Mouse (Mus musculus) hindbrain, embryonic 13.5 days (tissue): ENCODE results near the gene Itga5. TPM values are rescaled to one million over a fixed set of nuclear protein-coding genes. Genes with fewer than 3 reads are reported as not detected.

ENCODE experiments used
- ATAC-seq: fragments of 200-750 bp; cut with Nextera tagmentation; 2 replicates; pipeline ENCODE4 v1.8.0; 2017; ENCODE audit warnings: moderate TSS enrichment; ENCODE audit not compliant: low FRiP score
- H3K27ac ChIP-seq: fragments of 300-500 bp; sonication (generic); 2 replicates; pipeline ENCODE4 v1.5.1; 2015; ENCODE audit warnings: inconsistent platforms, mild to moderate bottlenecking, moderate library complexity
- H3K27me3 ChIP-seq: fragments of 300-500 bp; sonication (generic); 2 replicates; pipeline ENCODE4 v1.6.1; 2015; ENCODE audit warnings: mild to moderate bottlenecking, inconsistent platforms
- H3K36me3 ChIP-seq: fragments of 300-500 bp; sonication (generic); 2 replicates; pipeline ENCODE4 v1.6.1; 2015; ENCODE audit warnings: mild to moderate bottlenecking, inconsistent platforms
- H3K4me1 ChIP-seq: fragments of 300-500 bp; sonication (generic); replicated peaks from 2 replicates; pipeline ENCODE4 v1.6.1; 2015; ENCODE audit warnings: inconsistent platforms
- H3K4me2 ChIP-seq: fragments of 300-500 bp; sonication (generic); 2 replicates; pipeline ENCODE4 v1.6.1; 2015; ENCODE audit warnings: inconsistent platforms, mild to moderate bottlenecking, moderate library complexity
- H3K4me3 ChIP-seq: fragments of 300-500 bp; sonication (generic); 2 replicates; pipeline ENCODE4 v1.5.1; 2015; ENCODE audit warnings: mild to moderate bottlenecking, inconsistent platforms
- H3K9ac ChIP-seq: fragments of 300-500 bp; sonication (generic); 2 replicates; pipeline ENCODE4 v1.6.1; 2015; ENCODE audit warnings: mild to moderate bottlenecking, inconsistent platforms
- H3K9me3 ChIP-seq: fragments of 300-500 bp; sonication (generic); 2 replicates; pipeline ENCODE4 v1.6.1; 2016; ENCODE audit warnings: inconsistent platforms
- WGBS: fragments of 180-500 bp; shearing (Covaris S2); methylation state at CpG from one replicate; pipeline ENCODE4 v1.1.7; 2015; 5-methylcytosine and 5-hydroxymethylcytosine counted together
- polyA plus RNA-seq: library from polyadenylated mRNA; unstranded; fragments of >200 nt; fragmentation: Nextera tagmentation; extraction: Ambion mirVana; gene quantifications from 2 replicates; pipeline ENCODE4 v1.2.1, GENCODE M21; 2015

The Itga5 gene
- polyA plus RNA-seq, 1 experiment from 2014 or later: 8.6 TPM

DNA sequence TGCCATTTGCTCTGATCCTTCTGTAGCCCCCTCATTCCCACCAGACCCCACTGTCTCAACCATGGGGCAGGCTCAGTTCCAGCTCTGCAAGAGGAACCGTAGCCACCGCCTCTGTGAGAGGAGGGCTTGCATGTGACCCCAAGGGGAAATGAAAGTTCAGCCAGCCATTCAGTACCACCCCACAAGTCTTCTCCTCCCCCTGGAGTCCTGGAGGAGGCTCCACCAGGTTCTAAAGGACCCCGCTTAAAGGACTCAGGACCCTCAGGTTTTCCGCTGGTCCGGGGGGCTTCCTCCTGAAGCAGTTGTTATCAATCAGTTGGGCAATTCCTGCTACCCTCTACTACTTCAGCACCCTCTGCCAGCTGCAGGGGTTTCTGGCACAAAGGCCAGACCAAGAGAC lies 32.8 kb downstream of the Itga5 start:
- peaks cover 38% of the 10 kb centered on the region for H3K4me1 ChIP-seq
- 63% methylated on average over 5 of the region's 5 CpGs for WGBS
- peaks cover 19% of the 10 kb centered on the region for H3K27me3 ChIP-seq
- H3K4me2 ChIP-seq: no peak overlapping the region
- H3K4me3 ChIP-seq: no peak overlapping the region
- no peak overlapping the region for H3K27ac ChIP-seq
- no peak overlapping the region for H3K9ac ChIP-seq
- H3K36me3 ChIP-seq: no peaks in the 10 kb centered on the region
- no peak for ATAC-seq
- no peaks in the 10 kb centered on the region for H3K9me3 ChIP-seq

- ATAC-seq: no peak
- no peaks in the 10 kb centered on the region for H3K9me3 ChIP-seq
- no peak overlapping the region for H3K9ac ChIP-seq
- WGBS: 71% methylated on average over 5 of the region's 5 CpGs
- no peak overlapping the region for H3K4me3 ChIP-seq
- H3K4me2 ChIP-seq: no peak overlapping the region
- H3K4me1 ChIP-seq: peaks cover 38% of the 10 kb centered on the region
- H3K36me3 ChIP-seq: no peaks in the 10 kb centered on the region
- H3K27me3 ChIP-seq: peaks cover 13% of the 10 kb centered on the region; the same call in 1 of the 2 replicates
- no peak overlapping the region for H3K27ac ChIP-seq
Measured at GRCm38 (mm10) chr15:103333081-103333615, 33.4 kb downstream of the Itga5 start.

DNA sequence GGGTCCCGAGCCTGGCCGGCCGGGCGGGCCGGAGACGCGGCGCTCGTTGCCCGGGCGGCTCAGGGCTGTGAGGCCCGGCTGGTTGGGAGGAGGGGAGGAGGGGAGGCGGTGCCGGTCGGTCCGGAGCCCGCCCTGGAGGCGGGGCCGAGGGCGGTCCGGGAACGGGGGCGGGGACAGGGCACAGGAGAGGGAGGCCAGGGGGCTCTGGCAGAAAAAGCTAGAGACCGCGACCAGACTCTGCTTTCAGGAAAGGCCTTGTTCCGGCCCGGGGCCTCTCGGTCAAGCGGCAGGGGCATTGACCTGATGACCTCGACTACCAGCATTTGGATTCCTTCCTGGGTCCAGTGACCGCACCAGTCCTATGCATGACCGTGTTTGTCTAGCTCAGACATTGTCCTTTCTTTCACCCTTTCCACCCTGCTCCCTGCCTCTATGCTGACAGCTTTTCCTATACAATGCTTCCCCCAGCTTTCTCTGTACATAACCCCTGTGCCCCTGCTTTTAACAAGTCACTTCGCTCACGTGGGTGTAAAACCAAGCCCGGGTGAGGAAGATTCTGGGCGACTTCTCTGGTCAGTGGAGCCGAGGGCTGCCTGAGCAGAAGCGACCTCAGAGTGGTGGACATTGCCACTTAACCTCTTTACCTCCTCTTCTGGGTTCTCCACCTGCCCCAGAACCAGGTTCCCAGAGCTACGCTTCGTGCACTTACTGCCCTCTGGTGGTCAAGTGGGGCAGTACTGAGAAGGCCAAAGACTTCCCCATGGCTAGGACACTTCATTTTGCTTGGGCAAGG lies 42.9 kb downstream of the Itga5 start:
- H3K36me3 ChIP-seq: peaks cover 10% of the 10 kb centered on the region
- peak overlapping the region; percentile 90 for H3K9ac ChIP-seq
- peak overlapping the region; percentile 78 for H3K4me2 ChIP-seq
- H3K27ac ChIP-seq: peak overlapping the region; percentile 85
- peak; percentile 97 for ATAC-seq
- H3K9me3 ChIP-seq: no peaks in the 10 kb centered on the region
- peaks cover 39% of the 10 kb centered on the region for H3K4me1 ChIP-seq
- H3K27me3 ChIP-seq: no peaks in the 10 kb centered on the region
- 1% methylated on average over 35 of the region's 40 CpGs for WGBS
- H3K4me3 ChIP-seq: peak overlapping the region; percentile 67

- Histone ChIP-seq H3K36me3 (peaks cover 16% of the 10 kb centered on the region), H3K4me2 (peak overlapping the region; percentile 78), H3K9ac (peak overlapping the region; percentile 90), H3K27me3 (no peaks in the 10 kb centered on the region), H3K9me3 (no peaks in the 10 kb centered on the region), H3K4me3 (peak overlapping the region; percentile 67), H3K4me1 (peaks cover 42% of the 10 kb centered on the region), H3K27ac (peak overlapping the region; percentile 85)
- WGBS: 0% methylated on average over 17 of the region's 26 CpGs
- peak; percentile 75 for ATAC-seq
Measured at GRCm38 (mm10) chr15:103323070-103323454, 43.5 kb downstream of the Itga5 start.

DNA sequence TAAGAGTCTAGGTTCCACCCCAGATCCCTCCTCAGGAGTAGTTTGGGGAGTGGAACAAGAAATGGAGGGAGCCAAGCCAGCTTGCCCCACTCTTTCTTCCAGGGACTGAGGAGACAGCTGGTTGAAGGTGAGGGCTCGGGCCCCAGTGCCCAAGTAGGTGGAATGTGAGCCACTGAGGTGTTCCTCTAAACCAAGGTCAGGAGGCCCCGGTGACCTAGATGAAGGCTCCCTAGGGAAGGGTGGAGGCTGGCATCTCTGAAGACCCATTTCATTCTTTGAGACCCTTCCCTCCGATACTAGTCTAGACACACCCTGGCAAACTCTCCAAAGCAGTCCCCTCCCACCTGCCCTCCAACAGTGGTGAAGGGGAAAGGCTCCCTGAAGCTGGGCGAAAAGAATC lies 44.2 kb downstream of the Itga5 start:
- peak overlapping the region; percentile 90 for H3K9ac ChIP-seq
- H3K4me3 ChIP-seq: peak overlapping the region; percentile 67
- H3K9me3 ChIP-seq: no peaks in the 10 kb centered on the region
- H3K27ac ChIP-seq: peak overlapping the region; percentile 85
- peaks cover 42% of the 10 kb centered on the region for H3K4me1 ChIP-seq
- no peak for ATAC-seq
- H3K36me3 ChIP-seq: peaks cover 23% of the 10 kb centered on the region
- WGBS: 43% methylated on average over 4 of the region's 4 CpGs
- peak overlapping the region; percentile 78 for H3K4me2 ChIP-seq
- H3K27me3 ChIP-seq: no peaks in the 10 kb centered on the region

- H3K36me3 ChIP-seq: peaks cover 36% of the 10 kb centered on the region
- no peaks in the 10 kb centered on the region for H3K27me3 ChIP-seq
- H3K4me2 ChIP-seq: 0 out of 2 replicates have a peak overlapping the region, but pooled peaks have one; percentile 78
- H3K9ac ChIP-seq: peak overlapping the region; percentile 90; the same call in 1 of the 2 replicates
- no peak overlapping the region for H3K27ac ChIP-seq
- ATAC-seq: no peak
- no peak overlapping the region for H3K4me3 ChIP-seq
- WGBS: 64% methylated on average over 1 of the region's 1 CpGs
- no peaks in the 10 kb centered on the region for H3K9me3 ChIP-seq
- peaks cover 42% of the 10 kb centered on the region for H3K4me1 ChIP-seq
Measured at GRCm38 (mm10) chr15:103321076-103321475, 45.5 kb downstream of the Itga5 start.

DNA sequence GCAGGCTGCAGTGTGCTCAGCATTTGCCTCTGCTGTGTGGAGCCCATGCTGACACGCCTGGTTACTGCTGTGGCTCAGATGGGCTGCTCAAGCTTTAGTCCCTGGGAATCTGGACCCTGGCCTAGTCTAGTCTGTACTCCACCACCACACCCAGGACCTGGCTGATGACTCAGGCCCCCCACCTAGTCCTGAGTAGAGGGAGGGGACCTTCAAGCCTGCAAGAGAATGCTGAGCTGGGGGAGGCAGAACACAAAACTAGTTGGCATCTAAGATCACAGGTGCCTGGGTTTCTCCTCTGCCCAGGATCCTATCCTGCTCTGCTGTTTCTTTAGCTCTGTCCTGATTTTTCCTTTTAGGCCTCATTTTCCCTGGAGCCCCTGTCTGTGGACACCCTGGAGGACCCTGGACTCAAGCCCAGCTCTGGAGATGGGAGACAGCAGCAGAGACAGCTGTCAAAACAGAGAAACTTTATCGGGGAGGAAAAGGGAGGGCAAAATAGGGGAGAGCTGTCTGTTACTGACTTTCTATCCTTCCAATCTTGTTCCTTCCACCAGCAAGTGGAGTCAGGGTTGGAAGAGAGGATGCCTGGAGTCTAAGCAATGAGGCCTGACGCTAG lies 48.3 kb downstream of the Itga5 start:
- Histone ChIP-seq H3K27me3 (no peaks in the 10 kb centered on the region), H3K9me3 (no peaks in the 10 kb centered on the region), H3K36me3 (peaks cover 43% of the 10 kb centered on the region), H3K4me2 (no peak overlapping the region), H3K27ac (no peak overlapping the region), H3K4me1 (peaks cover 55% of the 10 kb centered on the region), H3K4me3 (no peak overlapping the region), H3K9ac (0 out of 2 replicates have a peak overlapping the region, but pooled peaks have one; percentile 30)
- ATAC-seq: no peak
- 64% methylated on average over 3 of the region's 3 CpGs for WGBS

- 84% methylated on average over 8 of the region's 8 CpGs for WGBS
- Histone ChIP-seq H3K27me3 (no peaks in the 10 kb centered on the region), H3K9ac (0 out of 2 replicates have a peak overlapping the region, but pooled peaks have one; percentile 30), H3K27ac (no peak overlapping the region), H3K4me3 (no peak overlapping the region), H3K4me1 (peaks cover 60% of the 10 kb centered on the region), H3K36me3 (peaks cover 43% of the 10 kb centered on the region), H3K4me2 (no peak overlapping the region), H3K9me3 (no peaks in the 10 kb centered on the region)
- ATAC-seq: no peak
Measured at GRCm38 (mm10) chr15:103317731-103318130, 48.8 kb downstream of the Itga5 start.

GRCm38 (mm10) chr15:103317120-103317519 lies 49.4 kb downstream of the Itga5 start:
- Histone ChIP-seq H3K36me3 (peaks cover 43% of the 10 kb centered on the region), H3K4me2 (no peak overlapping the region), H3K4me3 (no peak overlapping the region), H3K4me1 (peaks cover 53% of the 10 kb centered on the region), H3K27me3 (no peaks in the 10 kb centered on the region), H3K27ac (no peak overlapping the region), H3K9ac (no peak overlapping the region), H3K9me3 (no peaks in the 10 kb centered on the region)
- no peak for ATAC-seq

DNA sequence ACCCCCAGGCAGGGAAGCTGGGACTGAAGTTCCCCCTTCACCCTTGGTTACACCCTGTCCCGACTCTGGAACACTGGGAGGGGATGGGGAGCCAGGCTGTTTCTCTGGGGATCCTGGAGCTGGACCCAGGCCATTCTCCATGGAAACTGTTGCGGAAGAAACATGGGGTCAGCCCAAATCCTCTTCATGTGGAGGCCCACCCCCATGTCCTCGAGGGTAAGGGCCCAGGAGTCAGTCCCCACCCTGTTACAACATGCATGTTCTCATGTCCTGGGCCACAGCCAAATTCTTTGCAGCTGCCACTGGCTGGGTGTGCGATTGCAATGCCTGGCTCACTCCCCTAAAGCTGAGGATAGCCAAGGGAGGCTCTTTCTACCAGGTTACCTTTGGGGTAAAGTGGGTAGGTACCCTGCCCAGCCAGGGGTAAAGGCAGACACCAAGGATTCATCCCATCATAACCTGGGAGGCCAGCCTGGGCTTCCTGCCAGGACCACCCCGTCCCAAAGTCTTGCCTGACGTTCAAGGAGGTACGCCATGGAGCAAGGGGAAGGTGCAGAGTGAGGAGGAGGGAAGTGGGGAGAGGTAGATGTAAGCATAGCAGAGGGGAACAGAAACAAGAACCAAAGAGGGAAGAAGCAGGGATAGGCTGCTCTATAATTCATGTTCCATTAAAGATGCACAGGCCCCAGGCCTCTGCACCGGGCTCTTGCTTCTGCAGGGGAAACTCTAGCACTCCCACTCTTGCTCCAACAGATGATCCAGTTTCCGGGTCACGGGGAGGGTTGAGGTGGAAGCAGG lies 50.4 kb downstream of the Itga5 start:
- Histone ChIP-seq H3K27ac (no peak overlapping the region), H3K27me3 (no peaks in the 10 kb centered on the region), H3K9ac (peak overlapping the region; percentile 39; the same call in 1 of the 2 replicates), H3K4me1 (peaks cover 44% of the 10 kb centered on the region), H3K36me3 (peaks cover 43% of the 10 kb centered on the region), H3K4me3 (no peak overlapping the region), H3K9me3 (no peaks in the 10 kb centered on the region), H3K4me2 (no peak overlapping the region)
- 84% methylated on average over 10 of the region's 10 CpGs for WGBS
- ATAC-seq: no peak

GRCm38 (mm10) chr15:103315011-103315502 lies 51.5 kb downstream of the Itga5 start:
- Histone ChIP-seq H3K9me3 (no peaks in the 10 kb centered on the region), H3K4me3 (peak overlapping the region; percentile 24), H3K4me1 (peaks cover 33% of the 10 kb centered on the region), H3K27me3 (0 out of 2 replicates have a peak, but pooled peaks cover 2% of the 10 kb centered on the region), H3K36me3 (peaks cover 42% of the 10 kb centered on the region), H3K4me2 (peak overlapping the region; percentile 54), H3K9ac (peak overlapping the region; percentile 65), H3K27ac (0 out of 2 replicates have a peak overlapping the region, but pooled peaks have one; percentile 30)
- WGBS: 2% methylated on average over 18 of the region's 18 CpGs
- ATAC-seq: peak; percentile 69
